Mouse (Mus musculus) neural tube, embryonic 11.5 days (tissue): ENCODE data around the gene Foxr1. TPM values are rescaled to one million over a fixed set of nuclear protein-coding genes. Genes with fewer than 3 reads are reported as not detected.

ENCODE experiments used
- ATAC-seq: fragments of 200-750 bp; cut with Nextera tagmentation; 2 replicates; pipeline ENCODE4 v1.8.0; 2017; ENCODE audit warnings: moderate number of reproducible peaks, mild to moderate bottlenecking, moderate TSS enrichment, moderate library complexity; ENCODE audit not compliant: insufficient read depth, low FRiP score, low TSS enrichment
- DNase-seq: peaks from one replicate; pipeline ENCODE4 v3.0.0-alpha.2; 2015; ENCODE audit warnings: low spot score
- H3K27ac ChIP-seq: fragments of 300-500 bp; sonication (generic); 2 replicates; pipeline ENCODE4 v1.5.1; 2014; ENCODE audit warnings: low read depth, mild to moderate bottlenecking, low read length
- H3K27me3 ChIP-seq: fragments of 300-500 bp; sonication (generic); 2 replicates; pipeline ENCODE4 v1.6.1; 2014; ENCODE audit warnings: mild to moderate bottlenecking, low read length, mixed read lengths; ENCODE audit not compliant: control insufficient read depth, insufficient read depth
- H3K36me3 ChIP-seq: fragments of 300-500 bp; sonication (generic); 2 replicates; pipeline ENCODE4 v1.6.1; 2014; ENCODE audit warnings: mild to moderate bottlenecking, low read length, moderate library complexity, mixed read lengths; ENCODE audit not compliant: control insufficient read depth, insufficient read depth
- H3K4me1 ChIP-seq: fragments of 300-500 bp; sonication (generic); 2 replicates; pipeline ENCODE4 v1.6.1; 2014; ENCODE audit warnings: low read length, mixed read lengths; ENCODE audit not compliant: control insufficient read depth, insufficient read depth
- H3K4me2 ChIP-seq: fragments of 300-500 bp; sonication (generic); 2 replicates; pipeline ENCODE4 v1.6.1; 2014; ENCODE audit warnings: low read depth, mild to moderate bottlenecking, moderate library complexity
- H3K4me3 ChIP-seq: fragments of 300-500 bp; sonication (generic); 2 replicates; pipeline ENCODE4 v1.5.1; 2014; ENCODE audit warnings: low read depth, low read length
- H3K9ac ChIP-seq: fragments of 300-500 bp; sonication (generic); 2 replicates; pipeline ENCODE4 v1.6.1; 2014; ENCODE audit warnings: mild to moderate bottlenecking, low read length
- H3K9me3 ChIP-seq: fragments of 300-500 bp; sonication (generic); 2 replicates; pipeline ENCODE4 v1.6.1; 2016; ENCODE audit warnings: low read length; ENCODE audit not compliant: control insufficient read depth
- WGBS: fragments of 180-500 bp; shearing (Covaris S2); extraction: QIAGEN DNeasy Blood & Tissue Kit; methylation state at CpG from one replicate; pipeline ENCODE4 v1.1.7; 2014; 5-methylcytosine and 5-hydroxymethylcytosine counted together
- polyA plus RNA-seq: library from polyadenylated mRNA; unstranded; fragments of >200 nt; fragmentation: Nextera tagmentation; extraction: Ambion mirVana; gene quantifications from 2 replicates; pipeline ENCODE4 v1.2.1, GENCODE M21; 2014

Foxr1 gene
- polyA plus RNA-seq, 1 experiment from 2014 or later = not detected

GRCm38 (mm10) chr9:44399114-44399794 is 41.7 kb downstream of the Foxr1 start:
- Histone ChIP-seq H3K27ac (no peak overlapping the region), H3K4me2 (peak overlapping the region; percentile 15; the same call in 1 of the 2 replicates), H3K36me3 (peaks cover 19% of the 10 kb centered on the region), H3K4me3 (no peak overlapping the region), H3K27me3 (no peaks in the 10 kb centered on the region), H3K4me1 (peaks cover 7% of the 10 kb centered on the region; the same call in 1 of the 2 replicates), H3K9ac (no peak overlapping the region), H3K9me3 (no peaks in the 10 kb centered on the region)
- DNase-seq = no peak
- 83% methylated on average over 13 of the region's 13 CpGs for WGBS
- ATAC-seq = no peak

- Histone ChIP-seq H3K27ac (no peak overlapping the region), H3K4me3 (peak overlapping the region; percentile 62; the same call in 1 of the 2 replicates)
These were observed 42.4 kb downstream of the Foxr1 start for GRCm38 (mm10) chr9:44398551-44398950.

GRCm38 (mm10) chr9:44398087-44398486 is 42.8 kb downstream of the Foxr1 start:
- peak overlapping the region; percentile 36 for H3K9ac ChIP-seq
- H3K4me3 ChIP-seq = peak overlapping the region; percentile 62
- H3K4me1 ChIP-seq = peaks cover 7% of the 10 kb centered on the region; the same call in 1 of the 2 replicates
- no peak for ATAC-seq
- H3K4me2 ChIP-seq = peak overlapping the region; percentile 96
- H3K27me3 ChIP-seq = no peaks in the 10 kb centered on the region
- WGBS = 3% methylated on average over 4 of the region's 4 CpGs
- peak overlapping the region; percentile 70; the same call in 1 of the 2 replicates for H3K27ac ChIP-seq
- no peaks in the 10 kb centered on the region for H3K9me3 ChIP-seq
- H3K36me3 ChIP-seq = peaks cover 12% of the 10 kb centered on the region
- DNase-seq = no peak

More at GRCm38 (mm10) chr9:44398551-44398950, 42.4 kb downstream of the Foxr1 start:
- Histone ChIP-seq H3K36me3 (peaks cover 14% of the 10 kb centered on the region), H3K9ac (peak overlapping the region; percentile 36; the same call in 1 of the 2 replicates), H3K4me1 (peaks cover 7% of the 10 kb centered on the region; the same call in 1 of the 2 replicates), H3K9me3 (no peaks in the 10 kb centered on the region), H3K4me2 (peak overlapping the region; percentile 96), H3K27me3 (no peaks in the 10 kb centered on the region)
- ATAC-seq (no peak), DNase-seq (no peak)
- WGBS = 81% methylated on average over 9 of the region's 9 CpGs

GRCm38 (mm10) chr9:44396684-44397411 is 44.1 kb downstream of the Foxr1 start, which contains the start of gene Slc37a4:
Gene Slc37a4, plus strand, starts transcription at chr9:44396852.
- H3K27me3 ChIP-seq = no peaks in the 10 kb centered on the region
- peak; percentile 95 for ATAC-seq
- H3K36me3 ChIP-seq = peaks cover 6% of the 10 kb centered on the region
- peak within 1 kb of the TSS; percentile 96 for H3K4me2 ChIP-seq
- H3K9ac ChIP-seq = peak within 1 kb of the TSS; percentile 79
- H3K4me3 ChIP-seq = peak within 1 kb of the TSS; percentile 62
- peaks cover 7% of the 10 kb centered on the region; the same call in 1 of the 2 replicates for H3K4me1 ChIP-seq
- H3K9me3 ChIP-seq = no peaks in the 10 kb centered on the region
- H3K27ac ChIP-seq = peak within 1 kb of the TSS; percentile 70
- peak; percentile 88 for DNase-seq
- WGBS = under 1% methylated on average over 43 of the region's 43 CpGs

- Histone ChIP-seq H3K4me1 (no peaks in the 10 kb centered on the region), H3K9ac (no peak overlapping the region), H3K36me3 (peaks cover 18% of the 10 kb centered on the region), H3K27ac (no peak overlapping the region), H3K9me3 (no peaks in the 10 kb centered on the region), H3K4me3 (no peak overlapping the region), H3K4me2 (no peak overlapping the region), H3K27me3 (no peaks in the 10 kb centered on the region)
- DNase-seq = peak; percentile 75
- 45% methylated on average over 4 of the region's 4 CpGs for WGBS
- 0 out of 2 replicates have a peak, but pooled peaks have one; percentile 48 for ATAC-seq
These were observed 49.5 kb downstream of the Foxr1 start for GRCm38 (mm10) chr9:44391466-44391865.

- no peak overlapping the region for H3K4me2 ChIP-seq
- H3K4me3 ChIP-seq = no peak overlapping the region
- WGBS = 66% methylated on average over 8 of the region's 8 CpGs
- peaks cover 32% of the 10 kb centered on the region for H3K36me3 ChIP-seq
- no peak overlapping the region for H3K9ac ChIP-seq
- no peaks in the 10 kb centered on the region for H3K4me1 ChIP-seq
- no peak overlapping the region for H3K27ac ChIP-seq
- peak; percentile 45 for DNase-seq
- no peak for ATAC-seq
- no peaks in the 10 kb centered on the region for H3K9me3 ChIP-seq
- H3K27me3 ChIP-seq = no peaks in the 10 kb centered on the region
These were observed 51.7 kb downstream of the Foxr1 start for GRCm38 (mm10) chr9:44389273-44389672.

GRCm38 (mm10) chr9:44387221-44387620 is 53.7 kb downstream of the Foxr1 start:
- Histone ChIP-seq H3K9me3 (no peaks in the 10 kb centered on the region), H3K27me3 (no peaks in the 10 kb centered on the region), H3K4me2 (no peak overlapping the region), H3K9ac (no peak overlapping the region), H3K36me3 (peaks cover 46% of the 10 kb centered on the region), H3K4me3 (no peak overlapping the region), H3K4me1 (no peaks in the 10 kb centered on the region), H3K27ac (no peak overlapping the region)
- ATAC-seq (no peak), DNase-seq (no peak)
- WGBS = 89% methylated on average over 3 of the region's 3 CpGs

- Histone ChIP-seq H3K4me2 (no peak overlapping the region), H3K4me3 (no peak overlapping the region), H3K27me3 (no peaks in the 10 kb centered on the region), H3K9me3 (no peaks in the 10 kb centered on the region), H3K27ac (no peak overlapping the region), H3K36me3 (peaks cover 49% of the 10 kb centered on the region), H3K4me1 (peaks cover 9% of the 10 kb centered on the region), H3K9ac (no peak overlapping the region)
- ATAC-seq = no peak
- WGBS = 92% methylated on average over 13 of the region's 13 CpGs
- DNase-seq = no peak
These were observed 56.3 kb downstream of the Foxr1 start for GRCm38 (mm10) chr9:44384596-44384995.
